Mouse (Mus musculus) spleen, adult 2 months (tissue): ENCODE measurements around the gene Lama5.

ENCODE experiments used
- CTCF ChIP-seq: fragments of 200-500 bp; IDR thresholded peaks from 2 replicates; pipeline ENCODE4 v1.5.1; 2011; ENCODE audit warnings: mild to moderate bottlenecking, inconsistent platforms; ENCODE audit not compliant: insufficient read depth, insufficient read length, insufficient replicate concordance; ENCODE audit errors: extremely low read depth
- POLR2A ChIP-seq: fragments of 200-500 bp; IDR thresholded peaks from 2 replicates; pipeline ENCODE4 v1.6.1; 2011; ENCODE audit warnings: low read depth, low read length, inconsistent platforms

DNA sequence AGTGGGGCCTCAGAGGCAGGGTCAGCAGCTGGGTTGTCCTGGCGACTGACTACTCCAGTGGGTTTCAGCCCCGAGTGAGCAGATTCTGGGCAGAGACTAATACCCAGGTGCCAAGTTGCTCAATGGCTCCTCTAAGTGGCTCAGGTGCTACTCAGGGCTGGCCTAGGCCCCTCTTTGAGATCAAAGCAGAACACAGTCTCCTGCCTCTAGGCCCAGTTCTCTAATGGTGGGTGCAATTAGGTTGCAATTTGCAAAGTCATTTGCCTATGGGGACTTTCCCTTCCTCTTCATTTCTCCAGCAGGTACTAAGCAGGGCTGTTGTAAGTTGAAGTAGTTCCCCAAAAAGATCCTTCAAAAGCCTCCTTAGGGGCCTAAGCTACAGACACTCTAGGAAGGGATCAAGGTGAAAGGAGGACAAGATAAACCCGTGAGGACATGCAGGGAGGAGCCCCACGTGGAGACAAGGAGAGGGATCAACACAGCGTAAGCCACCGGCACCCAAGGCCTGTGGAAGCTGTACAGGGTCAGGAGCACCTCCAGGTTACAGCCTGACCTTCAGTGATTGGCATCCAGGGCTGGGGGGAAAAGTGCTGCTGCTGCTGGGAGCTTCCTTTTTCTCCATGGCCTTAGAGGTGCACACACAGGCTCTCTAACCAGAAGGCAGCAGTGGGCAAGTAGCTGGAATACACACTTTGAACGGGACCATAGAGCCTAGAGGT is 45.0 kb upstream of the Lama5 start:
- TF ChIP-seq CTCF (no peak), POLR2A (no peak)
